Mouse (Mus musculus) adrenal gland, postnatal 4 days (tissue): ENCODE measurements around the gene Npas2. TPM values are rescaled to one million over a fixed set of nuclear protein-coding genes. Genes with fewer than 3 reads are reported as not detected.

Source experiments
- DNase-seq, 2 experiments: peaks; one replicate each; pipeline ENCODE4 v3.0.0; 2021 to 2022; ENCODE audit warnings: low spot score in 2 of 2, mixed read lengths in 2 of 2
- microRNA-seq: library from miRNA; unstranded; fragments of <30 nt; microRNA quantifications from one replicate; pipeline ENCODE4 v1.2.0, GENCODE M21; 2021
- total RNA-seq, 2 experiments: library from RNA; stranded (reverse); gene quantifications; 2 replicates each; pipeline ENCODE4 v1.2.3; 2021

Gene Npas2
- total RNA-seq, 2 experiments from 2014 or later = 8.0 to 9.5 TPM

- no peak for DNase-seq
Measured at GRCm38 (mm10) chr1:39407108-39407507, 213.6 kb downstream of the Npas2 start.

- no peak for DNase-seq
Measured at GRCm38 (mm10) chr1:39408123-39408522, 214.6 kb downstream of the Npas2 start.

- DNase-seq = no peak
Measured at GRCm38 (mm10) chr1:39408668-39409067, 215.1 kb downstream of the Npas2 start.

- no peak for DNase-seq
Measured at GRCm38 (mm10) chr1:39410085-39410821, 216.7 kb downstream of the Npas2 start.

Small RNA genes within 50 kb of the gene (microRNA-seq; reads per million reads assigned to microRNA genes)
- gene Mir6349 = not detected

Other genes starting within 250 kb of the Npas2 start
- gene Pdcl3, start 208.1 kb upstream of the Npas2 start, total RNA-seq = 10 to 100 TPM; 73.4 to 79.3 TPM
- 1,000 to 10,000 TPM in 1 of 2 experiments, 100 to 1,000 TPM in 1; 986 to 1,037 TPM for gene Rpl31, start 174.1 kb downstream of the Npas2 start, total RNA-seq